Mouse (Mus musculus): Measurements from ENCODE around the gene Mark3.

- TF ChIP-seq MAX (IDR thresholded peaks at IDR 0.05; ENCODE audit: low read length) (no peak), UBTF (IDR thresholded peaks at IDR 0.05; ENCODE audit: borderline replicate concordance, insufficient read depth, low read depth, low read length) (no peak), POLR2A (IDR thresholded peaks at IDR 0.05; ENCODE audit: control insufficient read depth in 1 of 2, insufficient read depth in 1 of 2, low read depth in 1 of 2, low read length in 2 of 2, poor library complexity in 1 of 2) (no peak), MYC (IDR thresholded peaks at IDR 0.05; ENCODE audit: low read depth, low read length) (no peak), JUND (IDR thresholded peaks at IDR 0.05; ENCODE audit: low read depth, low read length) (no peak), CTCF (IDR thresholded peaks at IDR 0.05 in 2 of 3, conservative IDR thresholded peaks at IDR 0.05 in 1 of 3; ENCODE audit: control insufficient read depth in 1 of 3, insufficient read depth in 1 of 3, low read depth in 2 of 3, low read length in 3 of 3, poor library complexity in 1 of 3, severe bottlenecking in 1 of 3) (no peak)
These were observed 38.6 kb upstream of the Mark3 start for GRCm38 (mm10) chr12:111535762-111536161.
